Mouse (Mus musculus) heart, embryonic 11.5 days (tissue): ENCODE data around the gene Vwa3a. TPM values are rescaled to one million over a fixed set of nuclear protein-coding genes. Genes with fewer than 3 reads are reported as not detected.

ENCODE experiments used
- ATAC-seq: fragments of 200-750 bp; cut with Nextera tagmentation; replicated peaks from 2 replicates; pipeline ENCODE4 v1.8.0; 2017; ENCODE audit warnings: moderate library complexity; ENCODE audit not compliant: insufficient number of reproducible peaks, low FRiP score, low TSS enrichment
- H3K27ac ChIP-seq: fragments of 300-500 bp; sonication (generic); 2 replicates; pipeline ENCODE4 v1.5.1; 2014; ENCODE audit warnings: mild to moderate bottlenecking, low read depth, low read length
- H3K27me3 ChIP-seq: fragments of 300-500 bp; sonication (generic); 2 replicates; pipeline ENCODE4 v1.6.1; 2014; ENCODE audit warnings: mild to moderate bottlenecking, low read length, mixed read lengths; ENCODE audit not compliant: control insufficient read depth, insufficient read depth
- H3K36me3 ChIP-seq: fragments of 300-500 bp; sonication (generic); 2 replicates; pipeline ENCODE4 v1.6.1; 2014; ENCODE audit warnings: mild to moderate bottlenecking, low read length, moderate library complexity, mixed read lengths; ENCODE audit not compliant: control insufficient read depth, insufficient read depth
- H3K4me1 ChIP-seq: fragments of 300-500 bp; sonication (generic); 2 replicates; pipeline ENCODE4 v1.6.1; 2014; ENCODE audit warnings: low read length; ENCODE audit not compliant: control insufficient read depth, insufficient read depth
- H3K4me2 ChIP-seq: fragments of 300-500 bp; sonication (generic); 2 replicates; pipeline ENCODE4 v1.6.1; 2014; ENCODE audit warnings: mild to moderate bottlenecking, moderate library complexity
- H3K4me3 ChIP-seq: fragments of 300-500 bp; sonication (generic); 2 replicates; pipeline ENCODE4 v1.5.1; 2014; ENCODE audit warnings: low read depth, low read length
- H3K9ac ChIP-seq: fragments of 300-500 bp; sonication (generic); 2 replicates; pipeline ENCODE4 v1.6.1; 2014; ENCODE audit warnings: mild to moderate bottlenecking, low read depth, low read length, moderate library complexity
- H3K9me3 ChIP-seq: fragments of 300-500 bp; sonication (generic); replicated peaks from 2 replicates; pipeline ENCODE4 v1.6.1; 2016; ENCODE audit warnings: low read length; ENCODE audit not compliant: control insufficient read depth
- WGBS: fragments of 180-500 bp; shearing (Covaris S2); extraction: QIAGEN DNeasy Blood & Tissue Kit; methylation state at CpG from one replicate; pipeline ENCODE4 v1.1.7; 2014; ENCODE audit not compliant: insufficient replicate concordance; 5-methylcytosine and 5-hydroxymethylcytosine counted together
- polyA plus RNA-seq: library from polyadenylated mRNA; unstranded; fragments of >200 nt; fragmentation: Nextera tagmentation; extraction: Ambion mirVana; gene quantifications from 2 replicates; pipeline ENCODE4 v1.2.1, GENCODE M21; 2014

The Vwa3a gene
- polyA plus RNA-seq, 1 experiment from 2014 or later: 0.84 TPM

DNA sequence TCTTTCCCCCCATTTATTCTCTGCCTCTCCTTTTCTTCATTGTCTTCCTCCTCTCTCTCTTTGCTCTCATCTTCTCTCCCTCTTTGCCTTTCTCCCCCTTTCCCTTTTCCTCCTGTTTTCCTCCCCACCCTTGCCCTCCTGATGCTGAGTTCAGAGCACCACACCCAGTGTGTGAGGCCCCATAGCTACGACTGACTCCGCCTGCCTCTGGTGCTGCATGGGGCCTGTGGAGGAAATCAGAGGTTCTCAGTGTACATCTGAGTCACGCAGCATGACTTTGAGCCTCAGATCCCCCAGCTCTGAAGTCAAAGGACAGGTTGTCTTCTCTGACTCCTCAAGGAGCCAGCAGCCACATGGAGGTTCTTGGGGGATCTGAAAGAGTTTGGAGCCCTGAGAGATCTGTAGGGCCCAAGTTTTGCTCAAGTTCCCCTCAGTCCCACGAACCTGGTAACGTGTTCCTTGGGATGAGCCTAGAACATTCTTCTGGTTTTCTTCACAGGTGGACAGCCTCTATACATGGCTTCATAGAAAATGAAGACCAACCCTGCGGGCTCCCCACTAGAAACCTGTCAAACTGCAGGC lies 72.8 kb downstream of the Vwa3a start, which contains the start of gene Gm5737:
Gene Gm5737 (plus strand): TSS at position 532 of the 582 bp plus-strand sequence.
- 71% methylated on average over 6 of the region's 6 CpGs for WGBS
- no peak for ATAC-seq
- Histone ChIP-seq H3K4me2 (no peak within 1 kb of the TSS), H3K9me3 (no peaks in the 10 kb centered on the region), H3K36me3 (no peaks in the 10 kb centered on the region), H3K27ac (no peak within 1 kb of the TSS), H3K4me3 (no peak within 1 kb of the TSS), H3K27me3 (peaks cover 12% of the 10 kb centered on the region), H3K9ac (no peak within 1 kb of the TSS), H3K4me1 (0 out of 2 replicates have a peak, but pooled peaks cover 4% of the 10 kb centered on the region)

DNA sequence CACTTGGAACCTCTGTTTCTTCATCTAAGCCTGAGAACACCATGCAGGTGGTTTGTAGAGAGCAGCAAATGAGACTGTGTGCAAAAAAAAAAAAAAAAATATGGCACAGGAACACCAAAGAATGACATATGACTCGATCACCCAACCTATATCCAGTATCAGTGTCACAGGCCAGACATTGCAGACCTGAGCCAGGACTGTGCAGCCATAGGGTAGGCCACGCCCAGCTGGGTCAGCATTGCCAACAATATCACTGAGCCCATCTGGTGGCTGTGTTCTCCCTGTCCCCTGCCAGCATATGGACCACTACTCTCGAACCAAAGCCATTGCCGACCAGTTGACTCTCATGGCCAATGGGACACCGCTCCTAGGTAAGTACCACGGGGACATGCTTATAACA lies 78.4 kb downstream of the Vwa3a start:
- Histone ChIP-seq H3K4me2 (no peak overlapping the region), H3K4me3 (no peak overlapping the region), H3K9ac (no peak overlapping the region), H3K9me3 (no peaks in the 10 kb centered on the region), H3K36me3 (no peaks in the 10 kb centered on the region), H3K4me1 (no peaks in the 10 kb centered on the region), H3K27me3 (no peaks in the 10 kb centered on the region), H3K27ac (no peak overlapping the region)
- WGBS: 84% methylated on average over 6 of the region's 6 CpGs
- no peak for ATAC-seq

GRCm38 (mm10) chr7:120819386-120819785 lies 80.3 kb downstream of the Vwa3a start:
- H3K9ac ChIP-seq: no peak overlapping the region
- H3K27ac ChIP-seq: no peak overlapping the region
- H3K27me3 ChIP-seq: no peaks in the 10 kb centered on the region
- WGBS: 76% methylated on average over 4 of the region's 4 CpGs
- no peaks in the 10 kb centered on the region for H3K4me1 ChIP-seq
- H3K36me3 ChIP-seq: no peaks in the 10 kb centered on the region
- no peak for ATAC-seq
- H3K9me3 ChIP-seq: no peaks in the 10 kb centered on the region
- no peak overlapping the region for H3K4me2 ChIP-seq
- H3K4me3 ChIP-seq: no peak overlapping the region

DNA sequence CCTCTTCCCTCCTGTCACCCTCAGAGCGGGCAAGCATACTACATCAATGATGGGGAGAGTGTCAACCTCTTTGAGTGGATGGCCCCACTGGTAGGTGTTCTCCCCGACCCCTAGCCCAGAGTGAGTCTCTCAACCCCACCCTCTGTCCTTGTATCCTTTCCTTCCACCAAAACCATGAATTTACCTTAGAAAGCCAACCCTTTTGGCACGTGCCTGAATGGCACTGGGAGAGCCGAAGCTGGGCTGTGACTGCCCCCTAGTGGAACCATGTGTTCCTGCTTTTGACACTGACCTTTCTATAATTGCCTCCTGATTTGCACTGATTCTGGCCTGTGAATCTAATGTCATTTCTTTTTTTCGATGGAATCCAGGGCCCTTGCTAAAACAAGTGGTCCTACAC lies 84.1 kb downstream of the Vwa3a start:
- Histone ChIP-seq H3K27ac (no peak overlapping the region), H3K36me3 (no peaks in the 10 kb centered on the region), H3K9ac (no peak overlapping the region), H3K27me3 (0 out of 2 replicates have a peak, but pooled peaks cover 2% of the 10 kb centered on the region), H3K4me3 (no peak overlapping the region), H3K4me1 (no peaks in the 10 kb centered on the region), H3K4me2 (no peak overlapping the region), H3K9me3 (no peaks in the 10 kb centered on the region)
- 26% methylated on average over 5 of the region's 5 CpGs for WGBS
- ATAC-seq: no peak

DNA sequence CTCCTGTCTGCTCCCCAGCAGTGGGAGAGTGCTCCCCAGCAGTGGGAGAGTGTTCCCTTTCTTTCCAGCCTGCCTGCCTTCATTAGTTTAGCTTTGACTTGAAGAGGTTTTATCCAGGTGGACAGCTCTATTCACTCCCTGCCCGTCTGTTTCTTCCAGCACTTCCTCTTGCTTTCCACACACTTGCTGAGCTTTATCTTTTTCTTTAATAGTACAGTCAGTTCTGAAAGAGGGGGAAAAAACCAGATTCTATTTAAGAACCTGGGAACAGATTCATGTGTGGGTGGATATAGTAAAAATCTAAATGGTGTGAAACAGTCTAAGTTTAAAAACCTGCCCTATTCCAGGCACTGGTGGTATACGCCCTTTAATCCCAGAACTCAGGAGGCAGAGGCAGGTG lies 86.0 kb downstream of the Vwa3a start:
- H3K4me1 ChIP-seq: no peaks in the 10 kb centered on the region
- no peaks in the 10 kb centered on the region for H3K9me3 ChIP-seq
- H3K36me3 ChIP-seq: no peaks in the 10 kb centered on the region
- 0 out of 2 replicates have a peak, but pooled peaks cover 2% of the 10 kb centered on the region for H3K27me3 ChIP-seq
- no peak overlapping the region for H3K4me3 ChIP-seq
- H3K9ac ChIP-seq: no peak overlapping the region
- WGBS: 67% methylated on average over 2 of the region's 2 CpGs
- no peak for ATAC-seq
- no peak overlapping the region for H3K4me2 ChIP-seq
- no peak overlapping the region for H3K27ac ChIP-seq

DNA sequence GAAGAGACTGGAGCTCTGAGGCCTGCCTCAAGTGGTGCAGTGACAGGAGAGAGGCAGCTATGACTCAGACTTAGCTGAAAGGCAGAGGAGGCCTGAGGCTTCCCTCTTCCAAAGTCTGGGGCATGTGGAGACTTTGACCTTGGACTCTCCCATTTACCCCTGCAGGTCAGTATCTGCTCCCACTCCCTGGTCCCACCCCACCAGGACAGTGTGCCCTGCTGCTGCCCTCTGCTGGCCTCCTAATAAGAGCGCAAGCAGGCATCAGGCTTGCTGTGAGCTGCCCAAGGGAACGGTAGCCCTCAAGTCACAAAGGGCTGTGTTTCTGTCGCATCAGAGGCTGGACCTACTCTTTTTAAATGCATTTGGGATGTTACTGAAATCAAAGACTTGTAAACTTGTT lies 87.3 kb downstream of the Vwa3a start:
- Histone ChIP-seq H3K4me3 (no peak overlapping the region), H3K27ac (no peak overlapping the region)
- no peak for ATAC-seq

GRCm38 (mm10) chr7:120830431-120831381 lies 91.6 kb downstream of the Vwa3a start:
- Histone ChIP-seq H3K9ac (peak overlapping the region; percentile 70), H3K4me1 (no peaks in the 10 kb centered on the region), H3K27ac (peak overlapping the region; percentile 65), H3K9me3 (no peaks in the 10 kb centered on the region), H3K4me3 (peak overlapping the region; percentile 61), H3K4me2 (peak overlapping the region; percentile 95), H3K27me3 (0 out of 2 replicates have a peak, but pooled peaks cover 2% of the 10 kb centered on the region), H3K36me3 (no peaks in the 10 kb centered on the region)
- ATAC-seq: peak; percentile 39
- under 1% methylated on average over 46 of the region's 46 CpGs for WGBS

More for the DNA sequence above, 87.3 kb downstream of the Vwa3a start:
- no peak overlapping the region for H3K9ac ChIP-seq
- H3K36me3 ChIP-seq: no peaks in the 10 kb centered on the region
- no peaks in the 10 kb centered on the region for H3K9me3 ChIP-seq
- WGBS: 22% methylated on average over 3 of the region's 3 CpGs
- H3K27me3 ChIP-seq: 0 out of 2 replicates have a peak, but pooled peaks cover 2% of the 10 kb centered on the region
- H3K4me2 ChIP-seq: no peak overlapping the region
- H3K4me1 ChIP-seq: no peaks in the 10 kb centered on the region

DNA sequence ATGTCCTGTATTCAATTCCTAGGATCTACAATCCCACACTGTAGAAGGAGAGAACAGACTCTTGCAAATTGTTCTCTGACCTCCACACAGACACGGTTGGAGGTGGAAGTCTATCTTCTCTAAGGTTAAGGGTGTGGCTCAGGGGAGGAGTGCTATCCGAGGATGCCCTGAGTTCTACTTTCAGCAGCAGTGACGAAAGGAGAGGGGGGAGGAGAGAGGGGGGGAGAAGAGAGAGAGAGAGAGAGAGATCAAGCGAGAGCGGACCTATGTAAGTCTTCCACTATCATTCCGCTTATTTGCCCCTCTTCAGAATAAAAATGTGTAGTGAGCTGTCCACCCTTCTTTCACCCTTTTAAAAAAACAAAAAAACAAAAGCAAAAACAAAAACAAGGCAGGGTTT lies 95.3 kb downstream of the Vwa3a start:
- Histone ChIP-seq H3K27me3 (no peaks in the 10 kb centered on the region), H3K4me2 (peak overlapping the region; percentile 62), H3K9ac (peak overlapping the region; percentile 66; the same call in 1 of the 2 replicates), H3K4me3 (peak overlapping the region; percentile 65), H3K9me3 (no peaks in the 10 kb centered on the region), H3K36me3 (no peaks in the 10 kb centered on the region), H3K27ac (peak overlapping the region; percentile 29; the same call in 1 of the 2 replicates), H3K4me1 (no peaks in the 10 kb centered on the region)
- no peak for ATAC-seq
- 47% methylated on average over 6 of the region's 6 CpGs for WGBS
